Mouse (Mus musculus): ENCODE data around the gene Olfr1487. TPM values are rescaled to one million over a fixed set of nuclear protein-coding genes. Genes with fewer than 3 reads are reported as not detected.
"Not testable (repeated sequence)": the region's sequence is repeated elsewhere in the genome, so short reads cannot be mapped to it uniquely, and the experiment has no call there.

The Olfr1487 gene
- total RNA-seq (2021) = not detected
- polyA plus RNA-seq (2012; rRNA removed) = not detected in 2 replicates
- long read RNA-seq = 0 reads

- H3K36me3 ChIP-seq (ENCODE audit: control insufficient read depth, insufficient read depth, low read length); H3K27ac ChIP-seq; DNase-seq; H3K9ac ChIP-seq (ENCODE audit: low read depth, low read length); H3K79me2 ChIP-seq (replicated peaks; ENCODE audit: control insufficient read depth, insufficient read depth, low read length); H3K4me3 ChIP-seq; H3K4me1 ChIP-seq (ENCODE audit: control insufficient read depth, insufficient read depth, low read length); H3K27me3 ChIP-seq (ENCODE audit: control insufficient read depth, insufficient read depth, low read length); intact Hi-C loops (cut with DNase I): not testable (repeated sequence)
- 80% methylated on average over 2 of the region's 2 CpGs for WGBS
Observed at GRCm38 (mm10) chr19:13617075-13617474, at the start of gene Olfr1487. Olfr1487 (plus strand) TSS chr19:13617375.

GRCm38 (mm10) chr19:13583211-13583610, 34.0 kb upstream of the Olfr1487 start, which contains the start of gene Olfr1484:
Olfr1484 (plus strand) TSS chr19:13583511.
- intact Hi-C loops (cut with DNase I) = no loop called here
- DNase-seq = no peak
- TF ChIP-seq EP300 (IDR thresholded peaks at IDR 0.05; ENCODE audit: insufficient read depth, low read depth, low read length) = no peak
- no peak for TF ChIP-seq POLR2A (IDR thresholded peaks at IDR 0.05; ENCODE audit: insufficient read depth, low read depth, low read length)
- TF ChIP-seq CTCF (IDR thresholded peaks at IDR 0.05) = no peak
- no peak within 1 kb of the TSS for H3K27ac ChIP-seq
- H3K79me2 ChIP-seq (replicated peaks; ENCODE audit: control insufficient read depth, insufficient read depth, low read length) = no peaks in the 10 kb centered on the region
- H3K4me3 ChIP-seq = no peak within 1 kb of the TSS
- no peaks in the 10 kb centered on the region for H3K36me3 ChIP-seq (ENCODE audit: control insufficient read depth, insufficient read depth, low read length)
- no peak within 1 kb of the TSS for H3K9ac ChIP-seq (ENCODE audit: low read depth, low read length)
- no peaks in the 10 kb centered on the region for H3K4me1 ChIP-seq (ENCODE audit: control insufficient read depth, insufficient read depth, low read length)
- H3K27me3 ChIP-seq (ENCODE audit: control insufficient read depth, insufficient read depth, low read length) = no peaks in the 10 kb centered on the region; the same call in 1 of the 2 replicates
- WGBS = 80% methylated on average over 1 of the region's 1 CpGs

- Histone ChIP-seq H3K36me3 (ENCODE audit: control insufficient read depth, insufficient read depth, low read length) (no peaks in the 10 kb centered on the region), H3K27me3 (ENCODE audit: control insufficient read depth, insufficient read depth, low read length) (no peaks in the 10 kb centered on the region), H3K27ac (no peak within 1 kb of the TSS), H3K4me3 (no peak within 1 kb of the TSS), H3K4me1 (ENCODE audit: control insufficient read depth, insufficient read depth, low read length) (no peaks in the 10 kb centered on the region), H3K9ac (ENCODE audit: low read depth, low read length) (no peak within 1 kb of the TSS), H3K79me2 (replicated peaks; ENCODE audit: control insufficient read depth, insufficient read depth, low read length) (no peaks in the 10 kb centered on the region)
- WGBS = 67% methylated on average over 1 of the region's 1 CpGs
- DNase-seq = no peak
- TF ChIP-seq POLR2A (IDR thresholded peaks at IDR 0.05; ENCODE audit: insufficient read depth, low read depth, low read length) (no peak), EP300 (IDR thresholded peaks at IDR 0.05; ENCODE audit: insufficient read depth, low read depth, low read length) (no peak), CTCF (IDR thresholded peaks at IDR 0.05) (no peak)
- intact Hi-C loops (cut with DNase I) = no loop called here
Observed at GRCm38 (mm10) chr19:13631321-13631720, 14.1 kb downstream of the Olfr1487 start, which contains the start of gene Olfr1489. Olfr1489 (plus strand) TSS chr19:13631621.

GRCm38 (mm10) chr19:13650791-13651190, 33.6 kb downstream of the Olfr1487 start, which contains the start of gene Olfr1490:
Olfr1490 (plus strand) TSS chr19:13651091.
- H3K9ac ChIP-seq (ENCODE audit: low read depth, low read length) = no peak within 1 kb of the TSS
- TF ChIP-seq EP300 (IDR thresholded peaks at IDR 0.05; ENCODE audit: insufficient read depth, low read depth, low read length) = no peak
- no peak for TF ChIP-seq CTCF (IDR thresholded peaks at IDR 0.05)
- TF ChIP-seq POLR2A (IDR thresholded peaks at IDR 0.05; ENCODE audit: insufficient read depth, low read depth, low read length) = no peak
- no peaks in the 10 kb centered on the region for H3K4me1 ChIP-seq (ENCODE audit: control insufficient read depth, insufficient read depth, low read length)
- no peak within 1 kb of the TSS for H3K4me3 ChIP-seq
- no peaks in the 10 kb centered on the region for H3K27me3 ChIP-seq (ENCODE audit: control insufficient read depth, insufficient read depth, low read length)
- H3K36me3 ChIP-seq (ENCODE audit: control insufficient read depth, insufficient read depth, low read length) = no peaks in the 10 kb centered on the region
- H3K79me2 ChIP-seq (replicated peaks; ENCODE audit: control insufficient read depth, insufficient read depth, low read length) = no peaks in the 10 kb centered on the region
- no peak for DNase-seq
- intact Hi-C loops (cut with DNase I) = no loop called here
- H3K27ac ChIP-seq = no peak within 1 kb of the TSS
- 49% methylated on average over 1 of the region's 1 CpGs for WGBS

Small RNAs within 50 kb of the gene (microRNA-seq; reads per million reads assigned to microRNA genes)
- gene Gm22323 (0 reads per million in 2 experiments), gene Gm23931 (0 reads per million in 2 experiments)

Other genes with a start within 250 kb of the Olfr1487 start
- not detected for gene Olfr1469, start 209.5 kb upstream of the Olfr1487 start, total RNA-seq (2021)
- gene Olfr1469, start 209.5 kb upstream of the Olfr1487 start, polyA plus RNA-seq (2012; rRNA removed) = not detected in 2 replicates
- gene Olfr1471, start 174.0 kb upstream of the Olfr1487 start, total RNA-seq (2021) = not detected
- gene Olfr1471, start 174.0 kb upstream of the Olfr1487 start, polyA plus RNA-seq (2012; rRNA removed) = not detected in 2 replicates
- gene Olfr1472, start 161.3 kb upstream of the Olfr1487 start, total RNA-seq (2021) = not detected
- gene Olfr1472, start 161.3 kb upstream of the Olfr1487 start, polyA plus RNA-seq (2012; rRNA removed) = not detected in 2 replicates
- gene Olfr1474, start 147.8 kb upstream of the Olfr1487 start, total RNA-seq (2021) = not detected
- gene Olfr1474, start 147.8 kb upstream of the Olfr1487 start, polyA plus RNA-seq (2012; rRNA removed) = not detected in 2 replicates
- not detected for gene Olfr1475, start 137.2 kb upstream of the Olfr1487 start, total RNA-seq (2021)
- gene Olfr1475, start 137.2 kb upstream of the Olfr1487 start, polyA plus RNA-seq (2012; rRNA removed) = not detected in 2 replicates
- gene Olfr1477, start 116.8 kb upstream of the Olfr1487 start, total RNA-seq (2021) = not detected
- gene Olfr1477, start 116.8 kb upstream of the Olfr1487 start, polyA plus RNA-seq (2012; rRNA removed) = not detected in 2 replicates
- gene Olfr1480, start 89.5 kb upstream of the Olfr1487 start, total RNA-seq (2021) = not detected
- gene Olfr1480, start 89.5 kb upstream of the Olfr1487 start, polyA plus RNA-seq (2012; rRNA removed) = not detected in 2 replicates
- not detected for gene Olfr1484, start 33.9 kb upstream of the Olfr1487 start, total RNA-seq (2021)
- gene Olfr1484, start 33.9 kb upstream of the Olfr1487 start, polyA plus RNA-seq (2012; rRNA removed) = not detected in 2 replicates
- not detected for gene Olfr1489, start 14.2 kb downstream of the Olfr1487 start, total RNA-seq (2021)
- not detected in 2 replicates for gene Olfr1489, start 14.2 kb downstream of the Olfr1487 start, polyA plus RNA-seq (2012; rRNA removed)
- not detected for gene Olfr1490, start 33.7 kb downstream of the Olfr1487 start, total RNA-seq (2021)
- not detected in 2 replicates for gene Olfr1490, start 33.7 kb downstream of the Olfr1487 start, polyA plus RNA-seq (2012; rRNA removed)
- gene Olfr1491, start 79.9 kb downstream of the Olfr1487 start, total RNA-seq (2021) = not detected
- gene Olfr1491, start 79.9 kb downstream of the Olfr1487 start, polyA plus RNA-seq (2012; rRNA removed) = not detected in 2 replicates
- not detected for gene Olfr1493-ps1, start 105.9 kb downstream of the Olfr1487 start, total RNA-seq (2021)
- gene Olfr1493-ps1, start 105.9 kb downstream of the Olfr1487 start, polyA plus RNA-seq (2012; rRNA removed) = not detected in 2 replicates
- not detected for gene Olfr1494, start 122.4 kb downstream of the Olfr1487 start, total RNA-seq (2021)
- not detected in 2 replicates for gene Olfr1494, start 122.4 kb downstream of the Olfr1487 start, polyA plus RNA-seq (2012; rRNA removed)
- not detected for gene Olfr1495, start 147.2 kb downstream of the Olfr1487 start, total RNA-seq (2021)
- gene Olfr1495, start 147.2 kb downstream of the Olfr1487 start, polyA plus RNA-seq (2012; rRNA removed) = not detected in 2 replicates
- not detected for gene Olfr1496, start 160.5 kb downstream of the Olfr1487 start, total RNA-seq (2021)
- not detected in 2 replicates for gene Olfr1496, start 160.5 kb downstream of the Olfr1487 start, polyA plus RNA-seq (2012; rRNA removed)
- gene Olfr1497, start 180.8 kb downstream of the Olfr1487 start, total RNA-seq (2021) = not detected
- gene Olfr1497, start 180.8 kb downstream of the Olfr1487 start, polyA plus RNA-seq (2012; rRNA removed) = not detected in 2 replicates
- gene Olfr1499, start 202.1 kb downstream of the Olfr1487 start, total RNA-seq (2021) = not detected
- not detected in 2 replicates for gene Olfr1499, start 202.1 kb downstream of the Olfr1487 start, polyA plus RNA-seq (2012; rRNA removed)
- not detected for gene Olfr1500, start 213.1 kb downstream of the Olfr1487 start, total RNA-seq (2021)
- gene Olfr1500, start 213.1 kb downstream of the Olfr1487 start, polyA plus RNA-seq (2012; rRNA removed) = not detected in 2 replicates
- not detected for gene Olfr1501, start 233.3 kb downstream of the Olfr1487 start, total RNA-seq (2021)
- gene Olfr1501, start 233.3 kb downstream of the Olfr1487 start, polyA plus RNA-seq (2012; rRNA removed) = not detected in 2 replicates
- gene Olfr1502, start 244.4 kb downstream of the Olfr1487 start, total RNA-seq (2021) = not detected
- gene Olfr1502, start 244.4 kb downstream of the Olfr1487 start, polyA plus RNA-seq (2012; rRNA removed) = not detected in 2 replicates

All from heart, adult 2 months (tissue).